Comparison of ENCODE assay signal across 12 mouse cellular contexts in the genomic region with DNA sequence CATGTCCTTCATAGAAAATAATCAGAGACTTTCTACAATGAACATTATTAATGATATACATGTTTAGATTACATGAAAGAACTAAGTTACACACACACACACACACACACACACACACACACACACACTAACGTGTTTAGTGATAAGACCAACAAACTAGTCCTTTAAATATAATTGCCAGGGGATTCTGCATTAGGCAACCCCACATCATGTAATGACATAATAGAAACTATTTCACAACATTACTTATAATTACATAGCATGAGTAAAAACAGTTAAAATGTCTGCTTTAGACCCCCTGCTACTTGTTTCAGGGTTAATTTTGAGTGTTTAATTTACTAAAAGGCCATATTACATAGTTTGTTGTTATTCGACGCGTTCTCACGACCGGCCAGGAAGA.
"Had no signal": no experiment of that assay in that cellular context is flagged by ENCODE, and none has a peak within 500 bp of the region (broad histone marks: within the 10 kb centered on the region; RNA-seq: fewer than 3 reads in every experiment).

No protein-coding gene starts in this region.

- DNase-seq: retina, postnatal 1 day; right cerebral cortex, adult 18-20 months; right cerebral cortex, postnatal 14 days; right cerebral cortex, postnatal 25 days; right cerebral cortex, postnatal 4 days; spleen, adult 18-20 months; thymus, adult 18-20 months; thymus, adult 2 months; thymus, postnatal 14 days; thymus, postnatal 25 days; thymus, postnatal 36 days; thymus, postnatal 4 days had no signal
